11 mouse cellular contexts compared by ENCODE assay signal in genomic region chr16:76183105-76183504, GRCm38 (mm10).
A peak's percentile ranks its signal among the peaks of the same experiment; 100 is the strongest.
DNase-seq lines count a peak whose midpoint lies in the region; ATAC-seq and TF ChIP-seq lines count a peak whose summit lies in the region.
"Had no signal": no experiment of that assay in that cellular context is flagged by ENCODE, and none has a peak within 500 bp of the region (broad histone marks: within the 10 kb centered on the region; RNA-seq: fewer than 3 reads in every experiment).

No protein-coding gene starts in this region.

- no peak overlapping the region for H3K4me3 ChIP-seq in forebrain, embryonic 16.5 days (replicated peaks; ENCODE audit: low read length)
- no peak overlapping the region for H3K4me3 ChIP-seq in forebrain, embryonic 10.5 days
- no peak overlapping the region for H3K4me3 ChIP-seq in embryonic facial prominence, embryonic 10.5 days
- H3K4me3 ChIP-seq in limb, embryonic 14.5 days (replicated peaks; ENCODE audit: low read length), result no peak overlapping the region
- H3K4me3 ChIP-seq in midbrain, postnatal 0 days (ENCODE audit: low read depth, low read length), result no peak overlapping the region
- H3K4me3 ChIP-seq in liver, embryonic 12.5 days, result no peak overlapping the region

- no peak for DNase-seq in forebrain, embryonic 10.5 days (ENCODE audit: extremely low spot score, low spot score)
- peak; percentile 9 to 22 for DNase-seq in kidney, postnatal 4 days
- no peak for DNase-seq in kidney, adult 18-20 months
- DNase-seq in embryonic facial prominence, embryonic 10.5 days (ENCODE audit: low spot score), result peak; percentile 46
- peak; percentile 63 for DNase-seq in limb, embryonic 14.5 days (ENCODE audit: low spot score)
- DNase-seq in midbrain, postnatal 0 days (ENCODE audit: low spot score), result no peak
- DNase-seq: B cell, adult 2 months; cerebellum, postnatal 36 days; retina, postnatal 1 day had no signal

- no peaks in the 10 kb centered on the region for H3K36me3 ChIP-seq in forebrain, embryonic 16.5 days (ENCODE audit: control insufficient read depth, insufficient read depth)
- H3K36me3 ChIP-seq in forebrain, embryonic 10.5 days (replicated peaks), result no peaks in the 10 kb centered on the region
- no peaks in the 10 kb centered on the region for H3K36me3 ChIP-seq in embryonic facial prominence, embryonic 10.5 days (replicated peaks)
- H3K36me3 ChIP-seq in limb, embryonic 14.5 days (ENCODE audit: control insufficient read depth, insufficient read depth, low read length), result no peaks in the 10 kb centered on the region
- no peaks in the 10 kb centered on the region for H3K36me3 ChIP-seq in midbrain, postnatal 0 days (ENCODE audit: insufficient read depth, low read length)
- no peaks in the 10 kb centered on the region for H3K36me3 ChIP-seq in liver, embryonic 12.5 days

- H3K27me3 ChIP-seq in forebrain, embryonic 16.5 days (replicated peaks; ENCODE audit: control insufficient read depth, insufficient read depth, low read length), result no peaks in the 10 kb centered on the region
- H3K27me3 ChIP-seq in forebrain, embryonic 10.5 days (ENCODE audit: poor library complexity, severe bottlenecking), result no peaks in the 10 kb centered on the region
- H3K27me3 ChIP-seq in embryonic facial prominence, embryonic 10.5 days (replicated peaks; ENCODE audit: low read depth, poor library complexity, severe bottlenecking), result no peaks in the 10 kb centered on the region
- H3K27me3 ChIP-seq in limb, embryonic 14.5 days (ENCODE audit: control insufficient read depth, insufficient read depth, low read length), result no peaks in the 10 kb centered on the region
- H3K27me3 ChIP-seq in midbrain, postnatal 0 days (ENCODE audit: insufficient read depth, low read length), result no peaks in the 10 kb centered on the region
- H3K27me3 ChIP-seq in liver, embryonic 12.5 days (replicated peaks), result no peaks in the 10 kb centered on the region

- no peak overlapping the region for H3K9ac ChIP-seq in forebrain, embryonic 16.5 days (replicated peaks; ENCODE audit: low read depth, low read length)
- no peak overlapping the region for H3K9ac ChIP-seq in limb, embryonic 14.5 days (ENCODE audit: low read depth, low read length, severe bottlenecking)
- no peak overlapping the region for H3K9ac ChIP-seq in midbrain, postnatal 0 days (replicated peaks; ENCODE audit: low read length, poor library complexity, severe bottlenecking)
- no peak overlapping the region for H3K9ac ChIP-seq in liver, embryonic 12.5 days

- TF ChIP-seq POLR2A in limb, embryonic 14.5 days (IDR thresholded peaks at IDR 0.05; ENCODE audit: borderline replicate concordance, extremely low read depth, insufficient read depth, insufficient read length), result no peak

- no peak overlapping the region for H3K27ac ChIP-seq in forebrain, embryonic 16.5 days (ENCODE audit: low read length)
- H3K27ac ChIP-seq in forebrain, embryonic 10.5 days, result no peak overlapping the region
- no peak overlapping the region for H3K27ac ChIP-seq in embryonic facial prominence, embryonic 10.5 days (replicated peaks)
- H3K27ac ChIP-seq in limb, embryonic 14.5 days (replicated peaks; ENCODE audit: low read depth, low read length), result no peak overlapping the region
- H3K27ac ChIP-seq in midbrain, postnatal 0 days (ENCODE audit: low read depth, low read length), result no peak overlapping the region
- no peak overlapping the region for H3K27ac ChIP-seq in liver, embryonic 12.5 days

- no peaks in the 10 kb centered on the region for H3K9me3 ChIP-seq in forebrain, embryonic 16.5 days (ENCODE audit: control insufficient read depth, low read length)
- no peaks in the 10 kb centered on the region for H3K9me3 ChIP-seq in forebrain, embryonic 10.5 days
- no peaks in the 10 kb centered on the region for H3K9me3 ChIP-seq in embryonic facial prominence, embryonic 10.5 days
- H3K9me3 ChIP-seq in limb, embryonic 14.5 days (ENCODE audit: control insufficient read depth, low read length), result no peaks in the 10 kb centered on the region
- H3K9me3 ChIP-seq in midbrain, postnatal 0 days (ENCODE audit: low read length), result no peaks in the 10 kb centered on the region
- H3K9me3 ChIP-seq in liver, embryonic 12.5 days (replicated peaks), result no peaks in the 10 kb centered on the region

- TF ChIP-seq CTCF in midbrain, postnatal 0 days (IDR thresholded peaks at IDR 0.05), result no peak

- H3K4me1 ChIP-seq in forebrain, embryonic 16.5 days (replicated peaks; ENCODE audit: control insufficient read depth, insufficient read depth, low read length), result no peaks in the 10 kb centered on the region
- H3K4me1 ChIP-seq in forebrain, embryonic 10.5 days, result peaks cover 6% of the 10 kb centered on the region
- peaks cover 4% of the 10 kb centered on the region; the same call in 1 of the 2 replicates for H3K4me1 ChIP-seq in embryonic facial prominence, embryonic 10.5 days
- no peaks in the 10 kb centered on the region for H3K4me1 ChIP-seq in limb, embryonic 14.5 days (ENCODE audit: control insufficient read depth, insufficient read depth, low read length)
- H3K4me1 ChIP-seq in midbrain, postnatal 0 days (ENCODE audit: insufficient read depth, low read length), result no peaks in the 10 kb centered on the region
- no peaks in the 10 kb centered on the region for H3K4me1 ChIP-seq in liver, embryonic 12.5 days

- no peak overlapping the region for H3K4me2 ChIP-seq in forebrain, embryonic 16.5 days (ENCODE audit: low read length)
- H3K4me2 ChIP-seq in limb, embryonic 14.5 days (replicated peaks; ENCODE audit: low read depth, low read length, severe bottlenecking), result no peak overlapping the region
- H3K4me2 ChIP-seq in midbrain, postnatal 0 days (ENCODE audit: low read depth, low read length, poor library complexity, severe bottlenecking), result no peak overlapping the region
- no peak overlapping the region for H3K4me2 ChIP-seq in liver, embryonic 12.5 days

- ATAC-seq in forebrain, embryonic 16.5 days, result peak; percentile 67
- peak; percentile 68 for ATAC-seq in limb, embryonic 14.5 days (ENCODE audit: low FRiP score, low read depth)
- no peak for ATAC-seq in midbrain, postnatal 0 days (ENCODE audit: low FRiP score)
- no peak for ATAC-seq in liver, embryonic 12.5 days

- WGBS in forebrain, embryonic 16.5 days, result 19% methylated on average over 3 of the region's 3 CpGs
- 34% methylated on average over 3 of the region's 3 CpGs for WGBS in forebrain, embryonic 10.5 days
- WGBS in embryonic facial prominence, embryonic 10.5 days, result 13% methylated on average over 3 of the region's 3 CpGs
- WGBS in limb, embryonic 14.5 days, result 15% methylated on average over 3 of the region's 3 CpGs
- 33% methylated on average over 3 of the region's 3 CpGs for WGBS in midbrain, postnatal 0 days
- WGBS in liver, embryonic 12.5 days (ENCODE audit: insufficient replicate concordance), result 32% methylated on average over 3 of the region's 3 CpGs

Comparison
In these comparisons a context has a peak if more than half of its experiments do, and no peak if none do; other contexts are left out.
1. DNase-seq: peak in kidney, postnatal 4 days (2 of 2), embryonic facial prominence, embryonic 10.5 days (single experiment) and limb, embryonic 14.5 days (single experiment); none in forebrain, embryonic 10.5 days (single experiment), kidney, adult 18-20 months (single experiment) and midbrain, postnatal 0 days (single experiment).
2. ATAC-seq: peak in forebrain, embryonic 16.5 days (single experiment) and limb, embryonic 14.5 days (single experiment); none in midbrain, postnatal 0 days (single experiment) and liver, embryonic 12.5 days (single experiment).